Mouse (Mus musculus): ENCODE measurements around the gene Cfdp1.

DNA sequence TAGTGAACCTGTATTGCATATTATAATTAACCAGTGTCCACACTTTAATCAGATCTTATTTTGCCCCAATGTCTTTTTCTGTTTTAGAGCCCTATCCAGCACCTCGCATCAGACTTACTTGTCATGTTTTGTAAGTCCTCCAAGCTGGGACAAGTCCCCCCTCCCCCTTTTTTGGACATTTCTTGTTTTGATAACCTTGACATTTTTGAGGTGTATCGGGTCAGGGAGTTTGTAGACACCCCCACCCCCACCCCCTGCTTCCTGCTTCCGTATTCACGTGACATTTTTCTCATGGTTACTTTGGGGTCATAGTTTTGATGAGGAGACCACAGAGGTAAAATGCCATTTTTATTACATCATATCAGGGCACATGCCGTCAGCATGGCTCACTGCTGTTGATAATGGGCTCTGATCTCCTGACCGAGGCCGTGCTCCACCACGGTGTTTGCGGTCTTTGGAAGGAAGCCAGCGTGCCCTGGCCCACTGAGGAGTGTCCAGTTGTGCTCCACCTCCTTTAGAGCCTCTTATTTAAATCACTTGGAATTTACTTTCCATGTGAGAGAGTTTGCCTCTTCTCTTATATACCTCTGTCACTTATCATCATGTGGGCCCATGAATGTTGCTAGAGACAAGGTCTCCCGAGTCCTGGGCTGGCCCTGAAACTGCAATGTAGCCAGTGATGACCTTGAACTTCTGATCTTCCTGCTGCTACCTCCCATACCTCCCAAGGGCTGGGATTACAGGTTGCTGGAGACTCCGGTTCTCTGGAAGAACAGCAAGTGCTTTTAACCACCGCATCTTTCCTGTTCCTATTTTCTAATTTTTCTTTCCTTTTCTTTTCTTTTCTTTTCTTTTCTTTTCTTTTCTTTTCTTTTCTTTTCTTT, 107.3 kb downstream of the Cfdp1 start:
- TF ChIP-seq GATA1 (IDR thresholded peaks at IDR 0.05; ENCODE audit: borderline replicate concordance, low read length) (no peak), FLI1 (IDR thresholded peaks at IDR 0.05; ENCODE audit: low read length) (no peak)

Data from megakaryocyte, embryonic 14.5 days (primary cell).